Mouse (Mus musculus) heart, adult 10 weeks (tissue): ENCODE measurements around the gene Eif4e. TPM values are rescaled to one million over a fixed set of nuclear protein-coding genes. Genes with fewer than 3 reads are reported as not detected.

ENCODE experiments used
- polyA plus RNA-seq: library from polyadenylated mRNA; stranded (reverse); fragments of 350-450 nt; fragmentation: Illumina TruSeq; extraction: RNeasy Lipid Tissue Mini Kit (QIAGEN cat#74804); gene quantifications from one replicate; pipeline ENCODE4 v1.2.3, GENCODE M21; 2014; ENCODE audit warnings: low read depth, low replicate concordance

The Eif4e gene
- 190 TPM for polyA plus RNA-seq

DNA sequence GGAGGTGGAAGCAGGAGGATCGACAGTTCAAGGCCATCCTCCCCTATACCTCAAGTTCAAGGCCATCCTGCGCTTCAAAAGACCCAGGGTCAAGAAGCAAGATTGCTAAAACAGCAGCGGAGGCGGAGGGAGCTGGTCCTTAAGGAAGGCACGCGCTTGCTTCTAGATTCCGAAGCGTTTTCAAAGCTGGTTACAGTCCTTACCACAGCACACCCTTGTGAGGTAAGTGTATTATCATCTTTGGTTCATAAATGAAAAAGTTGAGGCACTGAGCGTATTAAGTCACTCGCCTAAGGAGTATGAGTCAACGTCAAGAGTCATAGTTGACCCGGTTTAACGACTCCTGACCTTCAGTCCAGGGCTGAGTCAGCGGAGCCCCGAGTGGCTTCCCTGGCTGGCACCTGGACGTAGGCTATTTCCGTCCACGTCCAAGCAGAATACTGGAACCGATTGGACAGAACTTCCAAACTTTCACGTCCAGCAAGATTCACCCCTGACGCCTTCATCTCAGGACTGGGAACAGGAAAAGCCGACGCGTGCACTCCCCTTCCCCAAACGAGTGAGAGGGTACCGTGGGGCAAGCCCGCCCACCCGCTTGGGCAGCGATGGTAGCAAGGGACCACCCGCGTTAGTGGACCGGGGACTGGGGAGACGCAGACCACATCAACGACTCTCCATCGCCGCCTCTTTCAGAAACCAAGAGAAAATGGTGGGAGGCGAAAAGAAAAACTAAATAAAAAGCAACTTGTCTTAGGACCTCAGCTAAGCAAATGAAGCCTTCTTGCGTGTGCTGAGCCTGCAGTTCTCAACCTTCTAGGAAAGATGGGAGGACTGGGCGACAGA is at the start of gene Eif4e:
Gene Eif4e, plus strand, starts transcription at position 107 of the 843 bp plus-strand sequence.

DNA sequence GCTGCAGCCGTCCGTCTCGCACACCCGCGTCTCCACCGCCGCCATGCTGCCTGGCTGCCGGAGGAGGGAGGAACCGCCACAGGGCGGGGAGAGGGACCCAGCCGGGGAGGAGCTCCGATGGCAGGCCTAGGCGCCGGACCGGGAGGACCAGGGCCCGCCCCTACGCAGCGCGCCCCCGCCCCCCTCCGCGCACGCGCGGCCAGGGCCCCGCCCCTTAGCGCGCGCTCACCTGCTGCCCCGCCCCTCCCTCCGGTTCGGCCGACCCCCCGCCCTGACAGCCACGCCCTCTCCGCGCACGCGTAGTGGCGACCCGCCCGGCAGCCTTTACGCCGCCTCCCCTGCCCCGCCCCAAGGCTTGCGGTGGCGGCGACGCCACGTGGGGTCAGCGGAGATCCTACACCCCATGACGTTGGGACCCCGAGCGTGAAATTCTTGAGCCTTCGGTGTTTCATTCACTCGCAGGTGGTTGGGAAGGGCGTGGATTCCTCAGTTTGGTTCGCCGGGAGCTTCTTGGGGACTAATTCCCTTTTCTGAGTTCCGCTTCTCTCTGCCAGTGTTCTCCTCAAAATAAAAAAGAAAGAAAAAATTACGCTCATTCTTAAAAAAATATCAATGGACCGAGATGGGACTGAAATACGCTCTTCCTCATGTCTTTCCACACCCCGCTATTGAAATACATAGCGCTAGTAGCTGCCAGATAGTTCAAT is 36.5 kb upstream of the Eif4e start, which contains the start of gene Metap1:
Gene Metap1, minus strand, starts transcription at position 189 of the 707 bp plus-strand sequence.

Other genes with a start within 250 kb of the Eif4e start
- gene Adh6a, start 212.9 kb upstream of the Eif4e start, polyA plus RNA-seq, result not detected
- gene Adh6b, start 184.4 kb upstream of the Eif4e start, polyA plus RNA-seq, result 0.71 TPM
- gene Adh4, start 110.7 kb upstream of the Eif4e start, polyA plus RNA-seq, result not detected
- 96.3 TPM for gene Adh5, start 83.1 kb upstream of the Eif4e start, polyA plus RNA-seq
- gene Metap1, start 36.7 kb upstream of the Eif4e start, polyA plus RNA-seq, result 35.2 TPM
- gene Tspan5, start 216.0 kb downstream of the Eif4e start, polyA plus RNA-seq, result 5.0 TPM